Mouse (Mus musculus) myocyte (in vitro differentiated cells): ENCODE measurements at regions not wholly inside any gene's neighbourhood (a gene's known extent, or its start where the extent isn't known, plus 50 kb on each side); places are given as distances from the start of the nearest gene placed in this dataset.

Experiments
- H3K27me3 ChIP-seq: one replicate; pipeline ENCODE4 v1.6.1; 2011; ENCODE audit not compliant: control insufficient read depth, insufficient read depth, insufficient read length
- H3K36me3 ChIP-seq: one replicate; pipeline ENCODE4 v1.6.1; 2011; ENCODE audit not compliant: control insufficient read depth, insufficient read depth
- H3K4me2 ChIP-seq: one replicate; pipeline ENCODE4 v1.6.1; 2011; ENCODE audit warnings: low read depth, control low read depth
- H3K4me3 ChIP-seq: one replicate; pipeline ENCODE4 v1.5.1; 2011; ENCODE audit warnings: mild to moderate bottlenecking, control low read depth, moderate library complexity
- H3K79me2 ChIP-seq: one replicate; pipeline ENCODE4 v1.6.1; 2011; ENCODE audit not compliant: control insufficient read depth, insufficient read depth
- H3ac ChIP-seq: one replicate; pipeline ENCODE4 v1.6.1; 2011; ENCODE audit not compliant: control insufficient read depth, insufficient read length
- CEBPB ChIP-seq: IDR thresholded peaks from 2 replicates; pipeline ENCODE4 v1.6.1; 2011; ENCODE audit warnings: mild to moderate bottlenecking, moderate library complexity; ENCODE audit not compliant: poor library complexity, insufficient read depth, severe bottlenecking
- E2F4 ChIP-seq: IDR thresholded peaks from one replicate; pipeline ENCODE4 v1.6.1; 2011; ENCODE audit warnings: mild to moderate bottlenecking, control low read depth, moderate library complexity; ENCODE audit not compliant: insufficient read depth
- MAX ChIP-seq: IDR thresholded peaks from one replicate; pipeline ENCODE4 v1.6.1; 2011; ENCODE audit warnings: low read depth, mild to moderate bottlenecking, control low read depth
- MYOD1 ChIP-seq, 3 experiments: IDR thresholded peaks; one replicate each; pipeline ENCODE4 v1.6.1; 2011; ENCODE audit warnings: control low read depth in 2 of 3, low read depth in 2 of 3, mild to moderate bottlenecking in 2 of 3, moderate library complexity in 1 of 3; ENCODE audit not compliant: insufficient read length in 2 of 3, control insufficient read depth in 1 of 3
- MYOG ChIP-seq, 3 experiments: IDR thresholded peaks; one replicate each; pipeline ENCODE4 v1.6.1; 2011; ENCODE audit warnings: control low read depth in 2 of 3, low read depth in 2 of 3, mild to moderate bottlenecking in 2 of 3; ENCODE audit not compliant: insufficient read length in 2 of 3, control insufficient read depth in 1 of 3, insufficient read depth in 1 of 3
- POLR2A ChIP-seq: IDR thresholded peaks from one replicate; pipeline ENCODE4 v1.6.1; 2011; ENCODE audit warnings: low read depth, mild to moderate bottlenecking, control low read depth, moderate library complexity; ENCODE audit not compliant: insufficient read length
- POLR2AphosphoS2 ChIP-seq: IDR thresholded peaks from one replicate; pipeline ENCODE4 v1.6.1; 2011; ENCODE audit warnings: low read depth, control low read depth; ENCODE audit not compliant: insufficient read length
- REST ChIP-seq: IDR thresholded peaks from one replicate; pipeline ENCODE4 v1.6.1; 2011; ENCODE audit warnings: mild to moderate bottlenecking, control low read depth, moderate library complexity; ENCODE audit not compliant: insufficient read depth, insufficient read length
- SRF ChIP-seq: IDR thresholded peaks from one replicate; pipeline ENCODE4 v1.6.1; 2011; ENCODE audit warnings: low read depth; ENCODE audit not compliant: control insufficient read depth, insufficient read length
- TCF12 ChIP-seq: IDR thresholded peaks from one replicate; pipeline ENCODE4 v1.6.1; 2011; ENCODE audit warnings: mild to moderate bottlenecking, control low read depth; ENCODE audit not compliant: poor library complexity, insufficient read depth, severe bottlenecking
- TCF3 ChIP-seq: IDR thresholded peaks from one replicate; pipeline ENCODE4 v1.6.1; 2011; ENCODE audit warnings: low read depth, control low read depth; ENCODE audit not compliant: insufficient read length
- USF1 ChIP-seq: IDR thresholded peaks from one replicate; pipeline ENCODE4 v1.6.1; 2011; ENCODE audit warnings: low read depth, mild to moderate bottlenecking, control low read depth, moderate library complexity

- TF ChIP-seq USF1 (no peak), POLR2A (no peak), POLR2AphosphoS2 (no peak), MYOD1 (IDR thresholded peaks at IDR 0.05; ENCODE audit: control insufficient read depth in 1 of 3, insufficient read length in 2 of 3, low read depth in 2 of 3) (no peak), E2F4 (no peak), MYOG (IDR thresholded peaks at IDR 0.05; ENCODE audit: control insufficient read depth in 1 of 3, insufficient read depth in 1 of 3, insufficient read length in 2 of 3, low read depth in 2 of 3) (no peak), MAX (no peak), REST (no peak), TCF3 (no peak), CEBPB (no peak), TCF12 (no peak), SRF (no peak)
- Histone ChIP-seq H3K79me2 (no peaks in the 10 kb centered on the region), H3ac (no peak overlapping the region)
Observed at GRCm38 (mm10) chr2:75481863-75482262, 177.2 kb upstream of the Hnrnpa3 start.

GRCm38 (mm10) chr2:75482484-75482883 is 176.6 kb upstream of the Hnrnpa3 start:
- Histone ChIP-seq H3K79me2 (no peaks in the 10 kb centered on the region), H3ac (no peak overlapping the region), H3K27me3 (peaks cover 29% of the 10 kb centered on the region), H3K4me3 (no peak overlapping the region), H3K4me2 (no peak overlapping the region), H3K36me3 (no peaks in the 10 kb centered on the region)
- TF ChIP-seq MYOG (IDR thresholded peaks at IDR 0.05; ENCODE audit: control insufficient read depth in 1 of 3, insufficient read depth in 1 of 3, insufficient read length in 2 of 3, low read depth in 2 of 3), result no peak
- no peak for TF ChIP-seq TCF3
- TF ChIP-seq SRF, result no peak
- no peak for TF ChIP-seq E2F4
- no peak for TF ChIP-seq POLR2A
- TF ChIP-seq TCF12, result no peak
- TF ChIP-seq POLR2AphosphoS2, result no peak
- TF ChIP-seq USF1, result no peak
- no peak for TF ChIP-seq MYOD1 (IDR thresholded peaks at IDR 0.05; ENCODE audit: control insufficient read depth in 1 of 3, insufficient read length in 2 of 3, low read depth in 2 of 3)
- TF ChIP-seq CEBPB, result no peak

More at GRCm38 (mm10) chr2:75481863-75482262, 177.2 kb upstream of the Hnrnpa3 start:
- peaks cover 29% of the 10 kb centered on the region for H3K27me3 ChIP-seq
- no peak overlapping the region for H3K4me2 ChIP-seq
- no peak overlapping the region for H3K4me3 ChIP-seq
- no peaks in the 10 kb centered on the region for H3K36me3 ChIP-seq

GRCm38 (mm10) chr2:75484951-75485350 is 174.1 kb upstream of the Hnrnpa3 start:
- H3K79me2 ChIP-seq, result no peaks in the 10 kb centered on the region
- H3K27me3 ChIP-seq, result peaks cover 29% of the 10 kb centered on the region
- no peaks in the 10 kb centered on the region for H3K36me3 ChIP-seq
- H3K4me3 ChIP-seq, result no peak overlapping the region
- TF ChIP-seq E2F4 (no peak), TCF3 (no peak), MYOD1 (IDR thresholded peaks at IDR 0.05; ENCODE audit: control insufficient read depth in 1 of 3, insufficient read length in 2 of 3, low read depth in 2 of 3) (no peak), MYOG (IDR thresholded peaks at IDR 0.05; ENCODE audit: control insufficient read depth in 1 of 3, insufficient read depth in 1 of 3, insufficient read length in 2 of 3, low read depth in 2 of 3) (no peak), REST (no peak), POLR2AphosphoS2 (no peak), POLR2A (no peak), USF1 (no peak), SRF (no peak), CEBPB (no peak), MAX (no peak), TCF12 (no peak)
- no peak overlapping the region for H3K4me2 ChIP-seq
- H3ac ChIP-seq, result no peak overlapping the region

GRCm38 (mm10) chr2:75491150-75491549 is 167.9 kb upstream of the Hnrnpa3 start:
- no peak for TF ChIP-seq POLR2A
- TF ChIP-seq USF1, result no peak
- TF ChIP-seq TCF3, result no peak
- no peak for TF ChIP-seq TCF12
- TF ChIP-seq E2F4, result no peak
- no peak for TF ChIP-seq MYOG (IDR thresholded peaks at IDR 0.05; ENCODE audit: control insufficient read depth in 1 of 3, insufficient read depth in 1 of 3, insufficient read length in 2 of 3, low read depth in 2 of 3)
- TF ChIP-seq CEBPB, result no peak
- no peak for TF ChIP-seq SRF
- no peak for TF ChIP-seq REST
- TF ChIP-seq MYOD1 (IDR thresholded peaks at IDR 0.05; ENCODE audit: control insufficient read depth in 1 of 3, insufficient read length in 2 of 3, low read depth in 2 of 3), result no peak
- no peak for TF ChIP-seq POLR2AphosphoS2
- TF ChIP-seq MAX, result no peak
- no peaks in the 10 kb centered on the region for H3K79me2 ChIP-seq
- no peaks in the 10 kb centered on the region for H3K36me3 ChIP-seq
- no peak overlapping the region for H3K4me3 ChIP-seq
- no peak overlapping the region for H3K4me2 ChIP-seq
- peaks cover 14% of the 10 kb centered on the region for H3K27me3 ChIP-seq
- no peak overlapping the region for H3ac ChIP-seq
